Mouse (Mus musculus): ENCODE measurements at regions not wholly inside any gene's neighbourhood (a gene's known extent, or its start where the extent isn't known, plus 50 kb on each side); places are given as distances from the start of the nearest gene placed in this dataset.

DNA sequence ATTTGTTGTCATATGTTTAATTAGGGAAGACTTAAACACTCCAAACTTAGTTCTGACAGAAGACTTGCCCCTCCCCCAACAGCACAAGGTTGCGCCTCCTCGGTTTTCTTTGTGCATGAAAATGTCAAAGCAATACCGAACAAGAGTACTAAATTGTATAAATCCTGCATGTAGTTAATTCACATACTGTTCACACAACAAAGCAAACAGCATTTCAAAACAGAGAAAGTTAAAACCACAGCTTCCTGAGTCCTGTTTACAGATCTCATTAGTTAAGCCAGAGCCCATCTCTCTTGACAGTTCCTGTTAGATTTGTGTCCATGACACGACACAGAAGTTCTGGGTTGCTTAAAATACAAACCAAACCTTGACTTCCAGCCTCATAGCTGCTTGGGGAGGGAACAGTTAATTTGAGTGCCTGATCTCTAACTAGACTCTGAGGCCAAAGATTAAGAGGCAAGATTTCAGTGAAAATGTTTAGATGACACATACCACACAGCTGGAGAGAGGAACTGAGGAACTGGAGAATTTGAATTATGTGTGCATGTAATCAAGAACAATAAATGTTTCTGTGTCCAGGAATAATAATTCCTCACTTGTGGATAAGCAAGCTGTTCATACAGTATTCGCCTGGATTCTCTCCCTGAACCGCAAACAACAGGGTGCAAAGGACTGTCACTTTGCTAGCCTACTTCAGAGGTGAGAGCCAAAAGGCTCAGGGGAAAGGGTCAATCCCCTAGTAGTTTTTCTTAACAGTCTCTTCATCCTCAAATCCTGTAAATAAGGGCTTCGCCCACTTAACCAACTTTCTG, 113.3 kb upstream of the Tbl1xr1 start:
- peak; percentile 6 for DNase-seq (ENCODE audit: low spot score)

DNA sequence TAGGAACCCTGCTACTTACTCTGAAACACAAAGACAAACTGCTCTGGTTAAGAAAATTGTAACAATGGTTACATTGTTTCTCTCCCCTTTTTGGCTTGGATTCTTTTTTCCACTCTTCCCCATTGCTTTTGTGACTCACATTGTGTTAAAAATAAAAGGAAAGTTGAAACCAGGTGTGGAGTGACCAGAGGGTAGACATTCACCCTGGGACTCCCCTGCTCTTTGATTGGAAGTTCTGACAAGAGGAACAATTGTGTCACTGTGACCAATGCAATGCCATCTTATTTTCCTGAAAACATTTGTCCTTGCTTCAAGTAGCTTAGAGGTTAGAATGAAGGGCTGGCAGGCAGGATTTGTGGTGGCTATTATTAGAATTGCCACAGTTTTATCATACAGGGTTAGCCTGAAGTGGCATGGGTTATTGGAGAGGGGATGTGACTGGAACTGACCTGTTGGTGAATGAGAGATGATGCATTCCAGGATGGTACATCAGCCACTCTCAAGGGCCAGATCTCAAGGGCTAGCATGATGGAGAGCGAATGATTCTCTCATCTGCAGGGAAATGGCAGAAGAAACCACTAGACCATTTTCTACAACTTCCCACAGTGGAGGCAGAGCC, 112.6 kb upstream of the Tbl1xr1 start:
- no peak for DNase-seq (ENCODE audit: low spot score)

DNA sequence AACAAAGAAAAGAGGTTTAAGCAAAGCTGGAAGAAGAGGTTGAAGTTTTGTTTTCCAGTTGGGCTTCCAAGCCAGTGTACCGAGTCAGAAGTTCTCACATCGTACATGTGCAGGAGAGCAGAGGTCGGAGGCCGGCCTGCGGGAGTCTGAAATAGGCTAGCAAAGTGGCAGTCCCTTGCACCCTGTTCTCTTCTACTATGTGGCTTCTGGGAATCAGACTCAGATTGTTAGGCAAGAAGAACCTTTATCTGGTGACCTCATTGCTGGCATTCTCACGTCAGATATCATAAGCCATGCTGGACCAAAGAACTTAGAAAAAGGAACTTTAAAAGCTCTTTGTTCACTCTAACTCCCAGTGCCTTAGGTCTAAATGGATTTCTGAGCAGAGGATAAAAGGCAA, 112.0 kb upstream of the Tbl1xr1 start:
- no peak for DNase-seq (ENCODE audit: low spot score)

DNA sequence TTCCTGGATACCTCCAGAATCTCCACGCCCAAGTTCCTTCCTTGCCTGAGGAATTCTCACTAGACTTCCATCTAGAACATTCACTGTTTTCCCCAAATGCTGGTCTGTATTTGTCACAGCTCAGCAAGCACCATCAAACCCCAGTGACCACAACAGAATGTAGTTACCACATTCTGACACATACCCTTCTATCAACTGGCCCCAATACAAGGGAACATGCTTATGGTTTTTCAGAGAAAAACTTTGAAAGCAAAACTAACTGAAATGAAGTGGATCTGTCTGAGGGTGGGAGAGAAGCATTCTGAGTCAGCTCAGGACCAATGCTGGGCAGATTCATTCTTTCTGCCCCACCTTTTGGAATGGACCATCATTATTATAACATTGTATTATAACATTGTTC, 110.9 kb upstream of the Tbl1xr1 start:
- peak; percentile 54 for DNase-seq (ENCODE audit: low spot score)

DNA sequence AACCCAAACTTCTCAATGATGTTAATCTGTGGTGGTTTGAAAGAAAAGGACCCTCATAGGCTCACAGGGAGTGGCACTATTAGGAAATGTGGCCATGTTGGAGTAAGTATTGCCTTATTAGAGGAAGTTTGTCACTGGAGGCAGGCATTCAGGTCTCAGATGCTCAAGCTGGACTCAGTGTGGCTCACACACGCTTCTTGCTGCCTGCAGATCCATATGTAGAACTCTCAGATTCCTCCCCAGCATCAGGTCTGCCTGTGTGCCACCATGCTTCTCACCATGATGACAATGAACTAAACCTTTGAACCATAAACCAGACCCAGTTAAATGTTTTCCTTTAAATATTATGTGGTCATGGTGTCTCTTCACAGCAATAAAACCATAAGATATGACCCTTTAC, 104.7 kb upstream of the Tbl1xr1 start:
- DNase-seq (ENCODE audit: low spot score), result no peak

DNA sequence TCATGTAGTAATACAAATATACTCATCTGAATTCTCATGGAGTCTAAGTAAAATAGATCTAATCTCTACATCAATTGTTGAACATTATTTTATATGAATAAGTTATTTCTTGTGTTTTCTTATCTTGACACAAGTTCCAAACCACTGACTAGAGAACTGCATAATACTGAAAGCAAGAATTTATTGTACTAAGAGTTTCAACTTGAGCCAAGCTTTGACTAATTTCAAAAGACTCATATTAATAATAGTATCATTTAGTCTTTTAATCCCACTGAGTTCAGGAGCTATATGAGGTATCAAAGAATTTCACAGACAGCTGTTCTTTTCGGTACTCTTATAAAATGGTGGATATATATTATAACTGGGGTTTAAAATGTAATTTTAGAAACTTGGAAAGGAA, 103.3 kb upstream of the Tbl1xr1 start:
- DNase-seq (ENCODE audit: low spot score), result no peak

DNA sequence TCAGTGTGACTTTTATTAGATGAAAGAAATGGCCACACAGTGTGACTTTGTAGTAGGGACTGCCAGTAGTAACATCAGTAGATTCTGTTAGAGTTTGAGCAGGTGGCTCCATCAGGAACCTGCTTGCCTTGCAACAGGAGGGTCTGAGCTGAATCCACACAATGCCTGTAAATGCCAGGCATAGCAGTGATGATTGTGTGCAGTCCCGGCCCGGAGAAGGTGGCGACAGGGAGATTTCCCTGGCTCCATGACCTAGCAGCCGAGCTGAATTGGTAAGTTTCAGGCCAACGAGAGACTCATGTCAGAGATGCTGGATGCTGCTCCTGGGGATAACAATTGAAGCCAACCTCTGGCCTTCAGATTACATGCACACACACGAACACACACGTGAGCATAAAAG, 102.8 kb upstream of the Tbl1xr1 start:
- DNase-seq (ENCODE audit: low spot score), result no peak

DNA sequence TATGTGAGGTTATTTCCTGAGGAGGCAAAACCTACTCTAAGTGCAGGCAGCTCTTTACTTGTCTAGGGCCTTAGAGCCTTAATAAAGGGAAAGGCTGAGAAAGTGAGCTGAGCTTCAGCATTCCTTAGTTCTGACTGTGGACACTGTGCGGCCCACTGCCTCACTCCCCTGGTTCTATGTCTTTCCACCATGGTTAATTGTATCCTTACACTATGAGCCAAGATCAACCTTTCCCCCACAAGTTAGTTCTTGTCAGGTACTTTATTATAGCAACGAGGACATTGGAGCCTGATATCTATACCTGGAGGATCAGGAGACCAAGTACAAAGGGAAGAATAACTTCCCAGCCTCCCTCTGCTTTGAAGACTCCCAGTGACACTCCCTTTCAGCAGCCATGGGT, 101.7 kb upstream of the Tbl1xr1 start:
- no peak for DNase-seq (ENCODE audit: low spot score)

DNA sequence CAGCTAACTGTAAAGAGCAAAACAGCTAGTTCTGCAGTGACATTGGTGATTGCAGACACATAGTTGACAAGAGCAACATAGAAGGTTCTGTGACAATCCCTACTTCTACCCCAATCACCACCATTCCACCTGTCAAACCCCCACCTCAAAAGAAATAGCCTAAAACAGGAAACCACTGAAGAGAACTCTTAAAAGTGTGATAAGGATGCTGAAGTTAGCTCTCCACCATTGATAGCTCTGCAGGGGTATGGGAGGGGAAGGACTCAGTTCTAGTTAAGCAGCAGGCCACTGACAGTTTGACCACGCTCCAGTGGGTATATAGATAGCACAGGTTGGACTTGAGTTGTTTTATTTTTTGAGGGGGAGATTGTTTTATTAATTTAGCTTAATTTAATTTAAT, 98.7 kb upstream of the Tbl1xr1 start:
- DNase-seq (ENCODE audit: low spot score), result no peak

DNA sequence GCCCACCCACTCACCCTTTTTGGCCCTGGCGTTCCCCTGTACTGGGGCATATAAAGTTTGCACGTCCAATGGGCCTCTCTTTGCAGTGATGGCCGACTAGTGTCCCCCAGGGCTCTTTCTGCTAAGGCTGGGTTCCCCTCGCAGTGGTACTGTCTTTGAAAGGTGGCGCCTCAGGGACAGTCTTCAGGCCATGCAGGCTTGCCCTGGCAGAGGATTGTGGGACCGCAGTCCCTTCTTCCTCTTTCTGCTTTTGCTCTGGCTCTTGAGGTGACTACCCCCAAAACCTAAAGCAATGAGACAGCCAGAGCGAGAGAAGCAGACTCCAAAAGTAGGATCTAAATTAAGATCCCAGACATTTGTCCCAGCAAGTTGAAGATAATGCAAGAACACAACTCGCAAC, 93.5 kb upstream of the Tbl1xr1 start:
- DNase-seq (ENCODE audit: low spot score), result no peak

DNA sequence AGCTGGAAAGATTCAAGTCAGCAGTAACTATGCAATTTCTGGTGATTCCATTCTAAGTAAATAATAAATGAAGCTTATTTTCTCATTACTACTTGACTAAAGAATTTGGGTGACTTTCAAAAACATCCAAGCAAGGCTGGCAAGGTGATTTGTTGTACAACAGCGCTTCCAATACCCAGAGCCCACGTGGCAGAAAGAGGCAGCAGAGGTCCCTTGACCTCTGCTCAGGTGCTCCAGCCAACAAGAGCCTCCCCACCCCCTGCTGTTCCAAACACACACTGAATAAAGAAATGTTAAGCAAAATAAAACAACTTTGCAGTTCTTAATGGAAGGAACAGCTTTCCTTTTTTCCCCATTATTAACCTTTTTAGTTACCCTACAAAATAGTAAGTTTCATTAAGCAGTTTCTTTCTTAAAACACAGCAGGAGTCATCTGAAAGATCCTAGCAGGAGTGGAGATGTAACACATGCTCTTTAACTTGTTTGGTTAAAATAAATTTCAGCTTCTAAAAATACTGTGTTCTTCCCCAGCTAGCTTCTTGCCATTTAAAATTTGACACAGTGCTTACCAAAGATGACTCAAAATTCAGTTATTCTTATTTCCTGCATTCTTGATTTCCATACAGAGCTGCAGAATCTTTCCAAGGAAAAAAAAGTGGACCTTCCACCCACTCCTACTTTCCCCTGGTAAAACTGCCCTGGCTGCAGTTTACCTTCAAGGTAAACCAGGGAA, 92.3 kb upstream of the Tbl1xr1 start:
- DNase-seq (ENCODE audit: low spot score), result no peak

DNA sequence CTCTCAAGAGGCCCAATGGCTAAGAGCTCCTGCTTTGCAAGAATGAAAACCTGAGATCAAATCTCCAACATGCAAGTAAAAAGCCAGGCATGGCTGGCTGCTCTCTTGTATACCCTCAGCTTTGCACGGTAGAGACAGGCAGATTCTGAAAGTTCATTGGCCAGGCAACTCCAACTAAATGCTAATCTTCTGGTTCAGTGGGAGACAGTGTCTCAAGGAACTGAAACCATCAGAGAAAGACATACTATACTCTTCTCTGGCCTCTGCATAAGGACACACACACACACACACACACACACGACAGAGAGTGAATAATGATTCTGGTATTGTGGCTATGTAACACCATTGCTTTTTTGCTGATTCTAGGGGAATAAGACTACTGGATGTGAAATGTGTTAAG, 91.6 kb upstream of the Tbl1xr1 start:
- DNase-seq (ENCODE audit: low spot score), result no peak

DNA sequence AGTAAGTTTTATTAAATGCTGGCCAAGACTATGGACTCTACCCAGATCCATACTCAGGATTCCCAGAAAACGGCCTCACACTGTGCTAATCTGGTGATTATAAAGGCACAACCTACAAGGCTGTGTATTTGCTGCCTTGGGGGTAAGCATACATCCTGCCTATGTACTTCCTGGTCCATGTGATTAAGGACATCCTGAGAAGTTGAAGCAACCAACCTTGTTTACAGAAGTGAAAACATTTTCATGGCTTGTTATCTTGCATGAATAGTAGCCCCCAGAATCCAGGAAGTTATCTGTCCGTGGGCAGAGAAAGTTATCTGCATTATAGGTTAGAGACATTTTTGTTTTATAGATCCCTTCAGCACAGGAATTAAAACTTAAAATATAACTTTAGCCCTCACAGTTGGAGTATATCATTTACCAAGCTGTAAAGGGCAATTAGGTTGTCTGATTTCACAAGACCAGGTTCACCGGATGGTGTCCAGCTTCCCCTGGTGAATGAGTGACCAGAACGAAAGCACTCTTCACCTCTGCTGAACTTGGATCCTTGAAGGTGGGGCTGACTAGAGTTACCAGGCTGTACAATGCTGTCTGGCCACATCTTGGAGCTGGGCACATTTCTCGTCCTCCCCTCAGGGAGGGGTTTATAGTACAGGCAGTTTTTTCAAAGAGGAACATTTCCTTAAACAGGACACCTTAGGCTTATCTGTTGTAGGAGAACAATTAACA, 90.1 kb upstream of the Tbl1xr1 start:
- no peak for DNase-seq (ENCODE audit: low spot score)

DNA sequence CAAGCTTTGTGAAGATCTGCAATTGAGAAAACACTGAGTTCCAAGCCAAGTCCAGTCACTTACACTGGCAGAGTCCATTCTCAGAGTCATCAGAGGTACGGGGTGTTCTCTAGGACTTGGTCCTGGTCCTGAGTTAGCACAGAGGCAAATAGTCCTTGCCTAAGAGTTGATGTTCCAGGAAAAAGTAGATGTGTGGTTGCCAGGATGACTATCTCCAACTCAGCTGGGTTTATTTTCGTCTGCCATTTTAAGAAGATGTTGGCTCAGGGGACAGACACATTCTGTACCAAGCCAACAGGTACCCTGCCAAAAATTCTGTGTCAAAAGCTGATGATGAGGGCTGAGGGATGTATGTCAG, 89.6 kb upstream of the Tbl1xr1 start:
- DNase-seq (ENCODE audit: low spot score), result no peak

DNA sequence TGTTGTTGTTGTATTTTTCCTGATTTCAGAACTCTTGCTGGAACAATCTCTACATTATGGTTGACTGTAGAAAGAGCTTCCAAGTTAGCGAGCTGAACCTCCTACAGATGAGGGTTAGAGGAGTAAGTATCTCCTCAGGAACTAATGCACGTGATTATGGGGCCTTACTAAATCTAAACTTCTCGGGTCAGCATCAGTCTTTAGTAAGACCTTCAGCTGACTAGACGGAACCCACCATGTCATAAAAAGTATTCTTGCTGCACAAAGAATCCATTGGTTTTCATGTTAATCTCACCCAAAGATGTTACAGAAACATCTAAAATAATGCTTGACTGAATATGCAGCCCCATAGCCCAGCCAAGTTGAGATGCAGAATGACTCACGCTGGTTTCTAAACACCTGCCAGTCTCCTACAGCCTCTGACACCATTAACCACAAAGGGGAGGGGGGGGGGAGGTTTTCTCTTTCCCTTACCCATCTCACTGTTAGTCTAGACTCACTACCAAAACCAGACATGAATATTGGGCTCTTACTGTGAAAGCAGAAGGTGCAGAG, 88.9 kb upstream of the Tbl1xr1 start:
- peak; percentile 65 for DNase-seq (ENCODE audit: low spot score)

DNA sequence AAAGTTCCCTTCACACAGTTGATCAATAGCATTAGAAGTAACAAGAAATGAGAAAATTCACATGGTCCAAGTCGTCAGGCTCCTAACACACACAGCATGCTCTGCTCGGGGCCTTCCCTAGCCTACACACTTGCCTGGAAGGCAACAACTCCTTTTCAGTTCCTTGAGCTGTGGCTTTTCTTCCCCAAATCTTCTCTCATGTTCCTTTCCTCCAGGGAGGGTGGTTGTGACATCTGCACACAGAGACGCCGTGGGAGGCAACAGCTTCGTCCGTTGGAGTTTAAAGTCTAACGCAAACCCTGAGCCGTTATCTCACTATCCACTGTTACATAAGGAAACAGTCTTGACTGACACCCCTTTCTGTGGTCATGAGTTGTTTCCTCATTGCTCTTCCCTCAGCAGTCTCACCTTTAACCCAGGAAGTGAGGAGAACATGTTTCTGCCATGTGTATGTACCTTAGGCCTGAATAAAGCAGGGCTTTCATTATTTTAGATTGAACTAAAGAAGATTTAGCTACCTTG, 88.4 kb upstream of the Tbl1xr1 start:
- peak; percentile 62 for DNase-seq (ENCODE audit: low spot score)

DNA sequence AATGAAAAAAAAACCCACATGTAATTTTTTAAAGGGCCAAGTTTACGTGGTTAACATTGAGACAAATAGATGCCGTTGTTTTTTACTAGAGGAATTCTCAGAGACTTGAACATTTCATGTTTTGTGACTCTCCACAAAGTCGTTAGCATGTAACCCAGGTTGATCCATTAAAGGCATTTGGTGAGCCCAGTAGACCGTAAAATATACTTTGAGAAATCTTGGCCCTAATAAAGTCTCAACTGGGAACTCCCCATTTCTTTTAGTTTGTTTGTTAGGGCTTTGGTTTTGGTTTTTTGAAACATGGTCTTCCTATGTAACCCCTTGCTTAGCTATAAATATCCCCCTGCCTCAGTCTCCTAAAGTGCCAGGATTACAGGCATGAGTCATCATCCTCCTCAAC, 85.9 kb upstream of the Tbl1xr1 start:
- no peak for DNase-seq (ENCODE audit: low spot score)

DNA sequence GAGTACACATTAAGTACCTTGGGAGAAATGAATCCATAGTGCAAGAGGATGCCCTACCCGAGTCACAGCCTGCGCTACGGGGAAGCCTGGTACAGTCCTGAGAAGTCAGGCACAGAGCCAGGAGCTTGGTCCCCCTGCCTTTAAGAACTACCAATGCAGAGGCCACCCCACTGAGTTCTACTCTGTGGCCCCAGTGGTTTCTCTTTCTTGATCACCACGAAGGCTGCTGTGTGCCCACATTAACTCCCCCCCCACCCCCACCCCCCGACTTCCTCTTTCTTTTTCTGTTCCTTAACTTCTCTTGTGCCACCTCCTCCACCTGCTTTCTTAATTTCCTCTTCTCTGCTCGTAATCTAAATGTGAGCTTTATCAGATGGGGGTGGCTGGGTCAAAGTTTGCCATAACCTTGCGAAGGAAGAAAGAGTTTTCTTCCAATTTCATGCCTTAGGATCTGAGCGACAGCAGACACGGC, 84.7 kb upstream of the Tbl1xr1 start:
- peak; percentile 62 for DNase-seq (ENCODE audit: low spot score)

DNA sequence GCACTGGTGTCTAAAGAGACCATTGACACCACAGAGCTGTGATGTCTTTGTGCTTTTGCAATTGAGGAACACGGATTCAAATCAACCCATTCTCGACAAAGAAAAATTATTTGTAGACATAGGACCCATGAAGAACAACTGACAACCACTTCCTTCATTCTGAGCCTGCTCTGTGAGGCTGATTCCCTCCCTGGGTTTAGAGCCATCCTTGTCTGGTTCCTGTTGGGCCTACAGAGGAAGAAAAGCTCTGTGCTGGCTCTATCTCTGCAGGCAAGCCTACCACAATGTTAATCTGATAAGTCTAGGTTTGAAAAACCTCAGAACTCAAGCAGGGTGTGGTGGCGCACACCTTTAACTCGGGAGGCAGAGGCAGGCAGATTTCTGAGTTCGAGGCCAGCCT, 84.2 kb upstream of the Tbl1xr1 start:
- DNase-seq (ENCODE audit: low spot score), result peak; percentile 18

DNA sequence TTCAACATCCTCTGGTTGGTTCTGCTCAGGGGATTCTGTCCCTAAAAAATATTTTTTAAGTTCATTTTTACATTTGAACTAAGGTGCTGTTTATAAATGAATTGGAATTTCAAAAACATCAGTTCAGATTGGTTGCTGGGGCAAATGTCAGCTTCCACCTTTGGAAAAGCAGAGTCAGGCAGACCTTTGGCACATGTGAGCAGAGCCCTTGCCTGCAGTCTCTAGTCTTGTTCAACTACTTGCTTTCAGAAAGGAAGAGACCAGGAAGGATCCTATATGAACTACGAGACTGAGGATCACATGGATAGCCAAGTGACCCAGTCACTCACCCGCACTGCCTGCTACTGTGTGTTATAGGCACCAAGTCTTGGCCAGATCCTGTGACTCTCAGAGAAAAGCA, 82.5 kb upstream of the Tbl1xr1 start:
- no peak for DNase-seq (ENCODE audit: low spot score)

DNA sequence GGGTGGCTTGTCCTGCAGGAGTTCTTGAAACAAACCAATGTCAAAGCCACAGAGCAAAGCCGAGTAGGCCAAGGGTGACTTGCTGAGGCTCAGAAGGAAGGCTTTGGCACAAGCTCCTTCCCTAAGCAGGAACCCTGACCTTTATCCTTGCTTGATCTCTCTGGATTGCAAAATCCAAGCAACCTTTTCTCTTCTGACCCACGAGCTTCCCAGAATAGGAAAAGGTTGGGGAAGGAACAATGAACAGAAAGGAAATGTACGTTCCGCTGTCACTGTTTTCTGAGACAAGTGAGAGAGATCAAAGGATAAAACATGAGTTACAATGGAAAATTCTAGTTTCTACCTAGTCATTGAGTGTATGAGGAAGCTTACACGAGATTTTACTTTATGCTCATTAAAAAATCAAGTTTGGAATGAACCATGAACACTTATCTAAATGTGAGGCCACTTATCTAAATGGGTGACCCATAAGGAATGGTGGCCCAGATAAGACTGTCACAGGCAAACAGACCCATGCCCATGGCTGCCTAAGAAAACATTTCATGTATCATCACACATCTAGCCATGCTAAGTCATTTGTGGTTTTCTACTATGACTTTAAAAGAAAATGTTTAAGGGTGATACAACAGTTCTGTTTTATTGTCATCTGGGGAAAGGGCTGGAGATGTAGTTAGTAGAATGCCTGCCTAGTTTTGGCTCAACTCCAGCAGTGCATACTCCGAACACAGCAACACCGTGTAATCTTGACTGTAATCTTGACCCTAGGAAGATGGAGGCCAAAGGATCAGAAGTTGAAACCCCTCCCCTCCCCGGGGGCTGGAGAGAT, 80.7 kb upstream of the Tbl1xr1 start:
- DNase-seq (ENCODE audit: low spot score), result no peak
